Mouse (Mus musculus) left cerebral cortex, adult 9 months (tissue): ENCODE data around the gene Inca1.

ENCODE experiments used
- DNase-seq, 2 experiments: peaks; one replicate each; pipeline ENCODE4 v3.0.0; 2022; ENCODE audit warnings: low spot score in 2 of 2

Inca1 gene

GRCm38 (mm10) chr11:70652884-70653344, 47.0 kb downstream of the Inca1 start:
- DNase-seq = no peak

GRCm38 (mm10) chr11:70652029-70652883, 47.7 kb downstream of the Inca1 start:
- DNase-seq = no peak

GRCm38 (mm10) chr11:70651391-70651790, 48.6 kb downstream of the Inca1 start:
- DNase-seq = no peak

- no peak for DNase-seq
Observed at GRCm38 (mm10) chr11:70650322-70651175, 49.4 kb downstream of the Inca1 start.

- no peak for DNase-seq
Observed at GRCm38 (mm10) chr11:70649185-70649734, 50.7 kb downstream of the Inca1 start.

GRCm38 (mm10) chr11:70648512-70648911, 51.4 kb downstream of the Inca1 start:
- no peak for DNase-seq

- DNase-seq = no peak
Observed at GRCm38 (mm10) chr11:70647716-70648420, 52.1 kb downstream of the Inca1 start.

GRCm38 (mm10) chr11:70646691-70647650, 53.0 kb downstream of the Inca1 start, which contains the start of the genes Rnf167 and Slc25a11:
TSS of gene Rnf167 (plus strand) at chr11:70647235.
TSS of gene Slc25a11 (minus strand) at chr11:70647479.
- peak; percentile 94 to 97 for DNase-seq

- no peak for DNase-seq
Observed at GRCm38 (mm10) chr11:70646259-70646555, 53.7 kb downstream of the Inca1 start.

- DNase-seq = no peak
Observed at GRCm38 (mm10) chr11:70645461-70646258, 54.3 kb downstream of the Inca1 start.

GRCm38 (mm10) chr11:70644564-70645103, 55.3 kb downstream of the Inca1 start:
- DNase-seq = no peak

- no peak for DNase-seq
Observed at GRCm38 (mm10) chr11:70643051-70643450, 56.9 kb downstream of the Inca1 start.

- DNase-seq = no peak
Observed at GRCm38 (mm10) chr11:70641241-70641640, 58.7 kb downstream of the Inca1 start.

GRCm38 (mm10) chr11:70639976-70640375, 60.0 kb downstream of the Inca1 start:
- DNase-seq = no peak

GRCm38 (mm10) chr11:70638714-70639278, 61.2 kb downstream of the Inca1 start, which contains the start of gene Gp1ba:
TSS of gene Gp1ba (plus strand) at chr11:70639122.
- DNase-seq = no peak
